Mouse (Mus musculus): ENCODE results near the gene S100pbp.

DNA sequence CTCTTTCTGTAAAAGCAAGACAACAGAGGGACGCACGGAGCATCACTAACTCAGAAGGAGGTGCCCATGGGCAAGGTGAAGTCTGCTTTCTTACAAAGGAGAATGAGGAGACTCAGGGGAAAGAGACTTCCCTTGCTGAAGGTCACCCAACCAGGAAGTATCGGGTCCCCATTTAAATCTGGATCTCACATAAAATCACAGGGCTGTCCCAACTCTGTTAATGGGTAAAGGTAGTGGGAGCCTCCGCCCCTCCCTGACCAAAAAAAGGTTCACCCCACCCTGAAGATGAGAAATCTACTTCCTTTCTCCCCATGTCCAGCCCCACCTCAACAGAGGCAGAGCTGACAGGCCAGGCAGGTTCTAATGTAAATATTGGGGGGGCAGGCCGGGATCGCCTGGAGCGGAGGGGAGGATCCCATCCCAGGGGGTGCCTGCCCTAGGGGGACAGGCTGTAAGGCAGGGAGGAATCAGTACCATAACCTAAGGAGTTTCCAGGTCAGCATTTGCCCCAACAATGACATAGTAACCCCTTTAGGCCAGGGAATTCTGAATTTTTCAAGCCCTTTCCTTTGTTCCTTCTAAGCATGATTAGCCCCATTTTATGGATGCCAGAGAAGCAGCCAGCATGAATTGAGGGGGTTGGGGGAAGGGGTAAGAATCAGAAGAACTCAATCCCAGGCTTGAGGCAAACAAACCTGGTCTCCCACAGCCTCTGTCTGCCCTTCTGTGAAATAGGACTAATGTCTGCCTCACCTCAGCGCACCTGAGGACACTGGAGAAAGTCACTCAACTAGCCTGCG lies 43.2 kb upstream of the S100pbp start:
- TF ChIP-seq GATA1 (IDR thresholded peaks at IDR 0.05; ENCODE audit: borderline replicate concordance, low read length): no peak
- no peak for TF ChIP-seq FLI1 (IDR thresholded peaks at IDR 0.05; ENCODE audit: low read length)

All from megakaryocyte, embryonic 14.5 days (primary cell).